Mouse (Mus musculus) kidney, postnatal 0 days (tissue): Measurements from ENCODE around the gene Aff1. TPM values are rescaled to one million over a fixed set of nuclear protein-coding genes. Genes with fewer than 3 reads are reported as not detected.
A peak's percentile ranks its signal among the peaks of the same experiment; 100 is the strongest.

Experiments
- ATAC-seq: fragments of 200-750 bp; cut with Nextera tagmentation; replicated peaks from 2 replicates; pipeline ENCODE4 v1.8.0; 2017; ENCODE audit warnings: low read depth, moderate number of reproducible peaks, moderate TSS enrichment, moderate library complexity; ENCODE audit not compliant: low FRiP score
- DNase-seq: peaks from one replicate; pipeline ENCODE4 v3.0.0-alpha.2; 2016; ENCODE audit warnings: low spot score
- H3K27ac ChIP-seq: fragments of 300-500 bp; sonication (generic); 2 replicates; pipeline ENCODE4 v1.5.1; 2014; ENCODE audit warnings: mild to moderate bottlenecking
- H3K27me3 ChIP-seq: fragments of 300-500 bp; sonication (generic); 2 replicates; pipeline ENCODE4 v1.6.1; 2014; ENCODE audit warnings: low read length, mixed read lengths; ENCODE audit not compliant: insufficient read depth
- H3K36me3 ChIP-seq: fragments of 300-500 bp; sonication (generic); 2 replicates; pipeline ENCODE4 v1.6.1; 2014; ENCODE audit warnings: low read length, mixed read lengths; ENCODE audit not compliant: insufficient read depth
- H3K4me1 ChIP-seq: fragments of 300-500 bp; sonication (generic); replicated peaks from 2 replicates; pipeline ENCODE4 v1.6.1; 2014; ENCODE audit warnings: antibody characterized with exemption, low read length, mixed read lengths; ENCODE audit not compliant: insufficient read depth
- H3K4me2 ChIP-seq: fragments of 300-500 bp; sonication (generic); 2 replicates; pipeline ENCODE4 v1.6.1; 2014; ENCODE audit warnings: mild to moderate bottlenecking, low read length, moderate library complexity, mixed read lengths
- H3K4me3 ChIP-seq: fragments of 300-500 bp; sonication (generic); replicated peaks from 2 replicates; pipeline ENCODE4 v1.5.1; 2014; ENCODE audit warnings: low read depth, low read length
- H3K9ac ChIP-seq: fragments of 300-500 bp; sonication (generic); 2 replicates; pipeline ENCODE4 v1.6.1; 2014; ENCODE audit warnings: low read depth, low read length
- H3K9me3 ChIP-seq: fragments of 300-500 bp; sonication (generic); replicated peaks from 2 replicates; pipeline ENCODE4 v1.6.1; 2016; ENCODE audit warnings: low read length, inconsistent platforms, mixed read lengths
- CTCF ChIP-seq: IDR thresholded peaks from 2 replicates; pipeline ENCODE4 v1.5.1; 2016; ENCODE audit warnings: antibody characterized with exemption, low read depth, mild to moderate bottlenecking, moderate library complexity
- WGBS: fragments of 180-500 bp; shearing (Covaris S2); extraction: QIAGEN DNeasy Blood & Tissue Kit; methylation state at CpG from one replicate; pipeline ENCODE4 v1.1.7; 2014; 5-methylcytosine and 5-hydroxymethylcytosine counted together
- polyA plus RNA-seq: library from polyadenylated mRNA; unstranded; fragments of >200 nt; fragmentation: Nextera tagmentation; extraction: Ambion mirVana; gene quantifications from 2 replicates; pipeline ENCODE4 v1.2.1, GENCODE M21; 2015

The Aff1 gene
- polyA plus RNA-seq, 1 experiment from 2014 or later: 14.3 TPM

DNA sequence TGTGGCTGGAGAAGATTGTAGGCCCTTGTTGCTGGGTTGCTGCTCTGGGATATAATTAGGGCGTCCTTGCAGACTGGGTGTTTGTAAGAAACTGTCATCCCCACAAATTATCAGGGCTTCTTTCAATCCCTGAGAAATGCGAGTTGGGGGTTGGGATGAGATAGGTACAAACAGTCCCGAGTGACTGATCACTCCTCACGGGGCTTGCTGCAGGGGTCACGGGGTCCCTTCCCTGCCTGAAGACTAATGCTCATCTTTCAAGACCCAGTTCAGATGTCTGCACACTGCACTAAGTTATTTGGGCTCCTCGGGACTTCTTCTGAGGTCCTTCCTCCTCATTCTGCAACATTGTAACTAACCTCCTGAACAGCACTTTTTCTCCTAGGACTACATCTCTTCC lies 79.2 kb downstream of the Aff1 start:
- DNase-seq (no peak), ATAC-seq (no peak)
- no peak overlapping the region for H3K4me3 ChIP-seq
- no peaks in the 10 kb centered on the region for H3K27me3 ChIP-seq
- peaks cover 50% of the 10 kb centered on the region for H3K4me1 ChIP-seq
- 36% methylated on average over 6 of the region's 6 CpGs for WGBS
- H3K4me2 ChIP-seq: no peak overlapping the region
- H3K27ac ChIP-seq: peak overlapping the region; percentile 92
- H3K36me3 ChIP-seq: no peaks in the 10 kb centered on the region
- no peak overlapping the region for H3K9ac ChIP-seq
- no peak for TF ChIP-seq CTCF
- H3K9me3 ChIP-seq: no peaks in the 10 kb centered on the region

DNA sequence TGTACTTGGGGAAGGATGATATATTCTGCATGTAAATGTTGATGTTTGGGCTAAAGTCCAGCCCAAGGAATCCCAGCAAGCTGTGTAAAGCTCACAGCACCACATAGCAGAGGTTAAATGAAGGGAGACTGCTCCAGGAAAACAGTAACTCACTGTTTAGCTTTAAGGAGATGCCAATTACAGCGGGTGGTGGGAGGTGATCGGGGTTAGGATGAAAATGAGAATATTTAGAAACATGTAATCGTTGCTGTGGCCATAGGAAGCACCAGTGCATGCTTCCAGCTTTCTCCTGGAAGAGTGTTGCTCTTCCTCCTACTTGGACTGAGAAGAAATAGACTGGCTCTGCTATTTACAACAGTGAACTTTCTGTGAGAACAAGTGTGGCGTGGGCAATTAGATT lies 80.1 kb downstream of the Aff1 start:
- peak overlapping the region; percentile 51 for H3K4me2 ChIP-seq
- no peak for TF ChIP-seq CTCF

DNA sequence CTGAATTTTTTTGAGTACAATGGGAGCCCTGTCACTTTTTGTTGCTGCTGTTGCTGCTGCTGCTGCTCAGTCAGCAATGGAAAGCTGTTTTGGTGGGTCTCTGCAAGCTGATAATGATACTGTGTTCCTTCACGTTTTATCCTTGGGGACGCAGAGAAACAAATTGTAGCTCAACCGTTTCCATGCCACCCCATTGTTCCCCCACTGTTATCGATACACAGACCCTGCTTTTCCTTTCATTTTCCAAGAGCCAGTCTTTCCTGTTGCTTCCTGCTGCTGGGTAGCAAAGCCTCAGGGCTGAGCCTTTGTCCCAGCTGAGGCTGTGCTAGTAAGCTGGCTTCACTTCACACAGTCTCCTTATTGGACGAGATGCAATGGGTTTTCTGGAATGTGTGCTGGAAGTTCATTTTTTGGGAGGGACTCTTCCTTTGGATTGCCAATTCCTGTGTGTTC lies 81.0 kb downstream of the Aff1 start:
- Histone ChIP-seq H3K4me2 (peak overlapping the region; percentile 51), H3K4me1 (peaks cover 55% of the 10 kb centered on the region), H3K36me3 (no peaks in the 10 kb centered on the region), H3K4me3 (0 out of 2 replicates have a peak overlapping the region, but pooled peaks have one; percentile 8), H3K27me3 (no peaks in the 10 kb centered on the region), H3K9me3 (no peaks in the 10 kb centered on the region), H3K27ac (peak overlapping the region; percentile 92), H3K9ac (peak overlapping the region; percentile 41; the same call in 1 of the 2 replicates)
- WGBS: 7% methylated on average over 5 of the region's 5 CpGs
- no peak for TF ChIP-seq CTCF
- ATAC-seq: no peak
- DNase-seq: peak; percentile 78

More for the DNA sequence above, 80.1 kb downstream of the Aff1 start:
- DNase-seq: peak; percentile 68
- Histone ChIP-seq H3K9me3 (no peaks in the 10 kb centered on the region), H3K4me1 (peaks cover 55% of the 10 kb centered on the region), H3K27ac (peak overlapping the region; percentile 92), H3K9ac (no peak overlapping the region; the same call in 1 of the 2 replicates), H3K36me3 (no peaks in the 10 kb centered on the region), H3K4me3 (no peak overlapping the region), H3K27me3 (no peaks in the 10 kb centered on the region)
- 10% methylated on average over 4 of the region's 4 CpGs for whole genome bisulfite sequencing
- peak; percentile 71 for ATAC-seq

DNA sequence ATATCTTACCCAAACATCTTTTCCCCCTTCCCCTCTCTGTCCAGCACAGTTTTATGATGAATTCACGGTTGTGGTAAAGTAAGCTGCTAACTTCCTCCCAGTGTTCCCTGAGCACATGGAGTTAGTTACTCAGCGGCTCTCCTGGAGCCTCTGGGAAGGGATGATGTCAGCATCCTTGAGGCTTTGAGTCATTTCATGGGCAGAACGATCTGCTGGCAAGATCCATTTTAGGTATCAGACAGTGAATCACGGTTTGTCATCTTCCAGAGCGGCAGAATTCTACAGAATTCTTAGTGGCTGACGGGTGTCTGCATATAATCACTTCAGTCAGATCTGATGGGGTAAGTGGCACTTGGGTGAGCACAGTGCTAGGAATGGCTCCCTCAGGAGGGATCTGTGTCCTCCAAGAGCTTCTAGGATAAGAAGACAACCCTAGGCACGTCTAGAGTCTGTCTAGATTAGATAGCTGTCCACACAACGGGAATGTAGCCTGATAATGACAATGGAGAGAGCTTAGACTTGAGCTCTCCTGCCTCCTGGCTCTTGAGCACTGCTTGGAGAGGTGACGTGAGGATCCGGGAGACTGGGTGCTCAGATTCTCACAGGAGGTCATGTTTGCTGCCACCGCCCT lies 82.6 kb downstream of the Aff1 start:
- DNase-seq (no peak), ATAC-seq (no peak)
- Histone ChIP-seq H3K36me3 (no peaks in the 10 kb centered on the region), H3K4me1 (peaks cover 63% of the 10 kb centered on the region), H3K4me2 (no peak overlapping the region), H3K27me3 (no peaks in the 10 kb centered on the region), H3K27ac (peak overlapping the region; percentile 85), H3K9ac (no peak overlapping the region), H3K4me3 (no peak overlapping the region), H3K9me3 (no peaks in the 10 kb centered on the region)
- 49% methylated on average over 11 of the region's 11 CpGs for WGBS
- no peak for TF ChIP-seq CTCF

DNA sequence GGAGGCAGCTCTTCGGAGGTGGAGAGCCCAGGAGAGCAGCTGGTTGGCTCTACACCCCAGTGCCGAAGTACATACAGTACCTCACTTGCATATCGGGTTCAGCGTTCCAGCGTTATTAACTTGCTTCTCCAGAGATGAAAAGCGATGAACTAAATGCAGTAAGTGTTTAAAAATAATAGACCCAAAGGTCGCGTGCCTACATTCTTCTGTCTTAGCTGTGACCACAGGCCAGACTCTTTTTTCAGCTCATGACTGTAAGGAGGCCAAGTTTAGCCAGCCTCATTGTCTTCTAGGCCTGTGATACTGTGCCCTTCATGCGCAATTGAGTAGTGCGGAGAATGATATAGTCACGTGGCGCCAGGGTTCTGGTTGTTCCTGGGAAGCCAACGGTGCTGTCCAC lies 83.3 kb downstream of the Aff1 start:
- ATAC-seq: no peak
- Histone ChIP-seq H3K36me3 (no peaks in the 10 kb centered on the region), H3K27me3 (no peaks in the 10 kb centered on the region), H3K4me2 (no peak overlapping the region), H3K27ac (peak overlapping the region; percentile 85), H3K4me3 (no peak overlapping the region), H3K9ac (no peak overlapping the region), H3K9me3 (no peaks in the 10 kb centered on the region), H3K4me1 (peaks cover 64% of the 10 kb centered on the region)
- peak; percentile 41 for DNase-seq
- 55% methylated on average over 13 of the region's 13 CpGs for WGBS
- no peak for TF ChIP-seq CTCF

DNA sequence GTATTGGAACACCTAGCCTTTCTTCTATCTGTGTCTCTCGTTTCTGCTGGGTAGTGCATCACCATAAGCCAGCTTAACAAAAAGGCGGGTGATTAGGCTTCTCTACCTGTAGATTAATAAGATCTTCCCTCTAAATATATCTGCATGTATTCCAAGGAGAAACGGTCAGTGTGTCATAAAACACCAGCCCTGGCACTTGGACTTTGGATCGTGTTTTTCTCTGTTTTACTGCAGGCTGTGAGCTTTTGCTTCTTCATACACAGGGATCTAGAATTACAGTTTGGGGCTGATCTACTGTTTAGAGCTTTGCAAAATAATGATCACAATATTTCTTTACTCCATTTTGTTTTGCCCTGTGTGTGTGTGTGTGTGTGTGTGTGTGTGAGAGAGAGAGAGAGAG lies 84.7 kb downstream of the Aff1 start:
- no peak overlapping the region for H3K9ac ChIP-seq
- H3K4me2 ChIP-seq: no peak overlapping the region
- no peak for TF ChIP-seq CTCF
- ATAC-seq: no peak
- H3K27me3 ChIP-seq: no peaks in the 10 kb centered on the region
- H3K4me3 ChIP-seq: no peak overlapping the region
- H3K27ac ChIP-seq: peak overlapping the region; percentile 85
- no peaks in the 10 kb centered on the region for H3K9me3 ChIP-seq
- peaks cover 60% of the 10 kb centered on the region for H3K4me1 ChIP-seq
- 56% methylated on average over 4 of the region's 4 CpGs for WGBS
- no peak for DNase-seq
- H3K36me3 ChIP-seq: no peaks in the 10 kb centered on the region
